Mouse (Mus musculus): Measurements from ENCODE around the gene Fads6.

DNA sequence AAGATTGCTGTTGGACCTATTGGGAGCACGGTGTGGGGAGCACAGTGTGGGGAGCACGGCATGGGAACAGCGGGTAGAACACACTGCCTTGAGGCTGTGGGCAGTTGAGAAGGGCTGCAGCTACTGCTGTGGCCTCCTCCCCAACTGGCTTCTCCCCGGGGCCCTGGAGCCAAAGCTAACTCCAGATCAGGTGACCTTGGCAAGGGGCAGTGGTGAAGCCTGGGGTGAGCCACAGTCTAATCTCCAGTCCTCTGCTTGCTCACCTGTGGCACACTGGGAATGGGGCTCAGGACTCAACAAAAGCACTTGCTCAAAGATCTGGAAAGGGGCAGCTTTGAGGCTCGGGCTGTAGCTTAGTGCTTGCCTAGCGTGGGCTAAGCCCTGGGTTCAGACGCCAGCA lies 19.7 kb upstream of the Fads6 start:
- TF ChIP-seq CTCF (IDR thresholded peaks at IDR 0.05; ENCODE audit: extremely low read depth, insufficient read depth, low read length) (no peak), POLR2A (IDR thresholded peaks at IDR 0.05; ENCODE audit: extremely low read depth, insufficient read depth, low read length) (no peak)

Data from cortical plate, adult 2 months (tissue).